Mouse (Mus musculus) gastrocnemius, postnatal 25 days (tissue): ENCODE measurements around the gene Fam171b. TPM values are rescaled to one million over a fixed set of nuclear protein-coding genes. Genes with fewer than 3 reads are reported as not detected.

Experiments used
- DNase-seq: peaks from one replicate; pipeline ENCODE4 v3.0.0; 2022
- long read RNA-seq, 2 experiments: library from polyadenylated mRNA; stranded (forward); transcript quantifications; one replicate each; pipeline ENCODE4 v2.0.0; 2021
- total RNA-seq, 2 experiments: library from RNA; stranded (reverse); gene quantifications; 1 replicate in 1 of 2; 2 replicates in 1 of 2; pipeline ENCODE4 v1.2.3; 2021

Gene Fam171b
- total RNA-seq = 1 to 10 TPM; 1.2 to 3.1 TPM
- long read RNA-seq, experiment 1 = 0 reads
- long read RNA-seq, experiment 2 = 0 reads

- peak; percentile 72 for DNase-seq
Observed at GRCm38 (mm10) chr2:83812483-83813272, at the start of gene Fam171b. Fam171b (plus strand) TSS chr2:83812636.

DNA sequence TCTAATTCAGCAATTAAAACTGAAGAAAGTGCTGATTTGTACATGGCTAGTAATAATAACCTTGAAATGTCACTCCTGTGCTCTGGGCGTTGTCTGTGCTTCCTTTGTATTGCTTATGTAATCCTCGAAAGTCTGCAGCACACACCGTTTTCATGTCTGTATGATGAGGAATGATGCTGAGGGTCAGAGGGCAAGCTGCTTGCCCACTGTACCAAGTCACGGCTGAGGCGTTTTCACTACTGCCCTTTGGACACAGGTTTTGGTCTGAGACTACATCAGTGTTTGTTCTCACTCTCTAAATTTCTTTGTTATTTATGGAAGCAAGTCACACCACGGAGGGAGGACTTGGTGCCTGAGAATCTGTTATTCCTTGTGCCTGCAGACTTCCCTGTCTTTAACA is 46.4 kb upstream of the Fam171b start:
- no peak for DNase-seq

DNA sequence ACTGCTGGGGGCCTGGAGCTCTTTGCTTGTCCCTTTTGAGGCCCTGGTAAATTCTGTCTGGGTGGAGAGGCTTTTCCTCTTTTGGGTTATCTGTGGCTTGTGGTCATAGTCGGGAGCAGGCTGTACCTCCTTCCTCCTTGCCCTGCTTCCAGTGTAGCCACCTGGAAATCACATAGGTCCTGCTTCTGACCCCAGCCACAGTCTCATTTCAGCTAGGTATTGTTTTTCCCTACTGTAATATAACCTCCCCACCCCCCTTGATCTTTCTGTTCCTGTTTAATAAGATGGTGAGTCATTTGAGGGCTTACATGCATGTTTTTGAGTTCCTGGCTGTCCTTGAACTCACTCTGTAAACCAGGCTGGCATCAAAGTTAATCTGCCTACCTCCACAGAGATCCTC is 45.6 kb upstream of the Fam171b start:
- no peak for DNase-seq

GRCm38 (mm10) chr2:83768311-83769047 is 44.0 kb upstream of the Fam171b start:
- DNase-seq = no peak

DNA sequence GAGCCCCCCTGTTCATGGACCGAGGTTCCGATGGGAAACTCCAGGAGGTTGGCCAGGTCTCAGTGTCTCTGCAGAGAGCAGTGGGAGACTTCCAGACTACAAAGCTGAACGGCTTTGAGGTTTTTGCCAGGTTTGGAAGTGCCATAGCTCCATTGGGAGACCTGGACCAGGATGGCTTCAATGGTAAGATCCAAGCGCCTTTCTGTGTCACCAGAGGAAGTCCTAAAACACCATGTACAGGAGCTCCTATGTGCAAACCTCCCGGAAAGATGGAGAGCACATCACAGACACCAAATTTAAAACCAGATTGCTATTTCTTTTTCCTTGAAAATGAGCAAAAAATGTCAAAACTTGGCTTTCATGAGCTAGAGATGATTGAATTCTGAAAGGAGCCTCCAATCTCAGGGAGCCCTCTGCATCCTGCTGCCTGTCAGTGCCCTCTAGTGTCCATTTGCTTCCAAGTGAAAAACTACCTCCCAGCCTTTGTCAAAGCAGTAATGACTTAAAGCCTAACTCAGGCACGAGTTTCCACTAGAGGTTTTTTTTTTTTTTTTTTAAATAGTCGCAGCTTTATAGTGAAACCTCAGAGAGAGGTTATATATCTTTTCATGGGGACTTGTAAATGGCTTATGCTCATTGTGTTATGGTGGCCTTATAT is 41.2 kb upstream of the Fam171b start:
- DNase-seq = peak; percentile 26

- DNase-seq = no peak
Observed at GRCm38 (mm10) chr2:83791330-83792073, 20.9 kb upstream of the Fam171b start.

- DNase-seq = no peak
Observed at GRCm38 (mm10) chr2:83792102-83792501, 20.3 kb upstream of the Fam171b start.

GRCm38 (mm10) chr2:83795766-83796165 is 16.7 kb upstream of the Fam171b start:
- no peak for DNase-seq

GRCm38 (mm10) chr2:83797902-83798497 is 14.4 kb upstream of the Fam171b start:
- no peak for DNase-seq

GRCm38 (mm10) chr2:83813273-83813892 is 947 bp downstream of the Fam171b start:
- no peak for DNase-seq

DNA sequence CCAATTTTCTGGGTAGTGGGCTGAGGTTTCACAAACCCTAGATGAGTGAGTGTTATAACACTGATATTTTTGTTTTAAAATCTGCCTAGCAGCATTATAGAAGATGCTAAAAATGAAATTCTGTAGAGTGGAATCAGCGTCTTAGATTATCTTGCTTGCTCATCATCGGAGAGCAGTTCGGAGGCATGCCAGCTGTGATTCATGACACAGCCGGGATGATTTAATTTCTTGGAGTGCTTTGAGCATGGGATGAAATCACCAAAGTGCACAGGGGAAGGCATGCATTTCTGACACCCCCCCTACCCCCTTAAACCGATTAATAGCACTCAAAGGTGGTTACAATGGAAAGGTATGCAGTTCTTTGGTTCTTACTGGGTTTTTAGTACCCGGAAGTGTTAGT is 1.6 kb downstream of the Fam171b start:
- no peak for DNase-seq

- DNase-seq = no peak
Observed at GRCm38 (mm10) chr2:83816147-83816546, 3.7 kb downstream of the Fam171b start.

DNA sequence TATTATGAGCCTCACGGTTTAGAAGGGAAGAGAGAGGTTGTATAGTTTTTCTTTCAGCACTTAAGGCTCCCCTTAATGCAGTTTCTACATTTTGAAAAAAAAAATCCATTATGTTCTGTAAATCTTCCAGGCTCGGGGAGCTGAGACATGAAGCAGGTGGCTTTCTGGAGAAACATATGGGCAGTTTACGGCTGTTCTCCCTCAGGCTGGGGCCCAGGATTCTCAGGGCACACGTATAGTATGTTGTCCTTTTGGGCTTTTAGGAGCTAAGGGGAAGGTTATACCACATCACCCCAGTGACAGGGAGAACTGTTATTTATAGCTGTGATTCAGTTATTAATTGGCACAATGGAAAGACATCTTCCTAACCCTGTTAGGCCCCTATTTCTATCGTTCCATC is 12.7 kb downstream of the Fam171b start:
- DNase-seq = no peak

DNA sequence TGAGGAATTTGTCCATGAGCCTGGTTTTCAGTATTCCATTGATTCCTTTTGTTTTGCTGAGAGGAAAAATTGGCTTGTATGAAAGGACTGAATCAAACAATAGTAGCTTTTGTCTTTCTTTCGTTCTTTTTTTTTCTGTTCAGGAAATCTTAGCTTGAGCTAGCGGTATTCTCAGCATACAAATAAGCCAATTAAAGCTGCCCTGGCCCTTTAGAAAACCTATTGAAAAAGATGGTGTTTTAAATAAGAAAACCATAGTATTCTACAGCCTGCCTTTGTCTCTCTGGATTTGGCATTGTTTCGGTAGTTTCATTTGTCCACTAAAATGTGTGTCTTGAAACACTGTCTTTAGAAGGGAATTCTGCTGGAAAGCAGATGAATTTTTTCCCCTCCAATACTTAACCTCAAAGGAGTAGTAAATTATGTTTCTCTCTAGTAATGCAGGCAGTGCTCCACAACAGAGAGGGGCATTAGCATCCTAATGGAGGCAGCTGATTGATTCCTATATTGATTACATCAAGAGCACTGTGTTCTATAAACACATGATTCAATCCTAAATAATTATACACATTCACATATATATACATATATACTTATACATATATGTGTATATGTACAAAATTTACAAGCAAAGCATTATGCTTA is 16.6 kb downstream of the Fam171b start:
- DNase-seq = no peak

DNA sequence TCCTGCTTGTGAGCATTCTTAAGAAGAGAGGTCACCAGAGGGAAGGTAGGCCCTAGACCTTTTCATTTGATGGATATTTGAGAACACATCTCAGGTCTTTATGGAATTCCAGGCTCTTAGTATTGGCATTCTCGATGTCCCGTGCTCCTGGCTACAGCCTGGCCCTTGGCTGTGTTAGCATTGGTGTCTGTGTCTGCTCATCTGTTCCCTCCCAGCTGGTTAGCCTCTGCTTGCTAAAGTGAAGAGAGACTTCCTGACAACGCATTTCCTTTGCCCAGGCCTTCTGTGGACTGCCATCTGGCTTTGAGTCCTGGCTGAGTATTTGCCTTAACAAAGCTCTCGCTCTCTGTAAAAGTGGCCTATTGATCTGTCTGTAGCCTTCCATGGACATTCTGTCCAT is 20.5 kb downstream of the Fam171b start:
- peak; percentile 13 for DNase-seq

DNA sequence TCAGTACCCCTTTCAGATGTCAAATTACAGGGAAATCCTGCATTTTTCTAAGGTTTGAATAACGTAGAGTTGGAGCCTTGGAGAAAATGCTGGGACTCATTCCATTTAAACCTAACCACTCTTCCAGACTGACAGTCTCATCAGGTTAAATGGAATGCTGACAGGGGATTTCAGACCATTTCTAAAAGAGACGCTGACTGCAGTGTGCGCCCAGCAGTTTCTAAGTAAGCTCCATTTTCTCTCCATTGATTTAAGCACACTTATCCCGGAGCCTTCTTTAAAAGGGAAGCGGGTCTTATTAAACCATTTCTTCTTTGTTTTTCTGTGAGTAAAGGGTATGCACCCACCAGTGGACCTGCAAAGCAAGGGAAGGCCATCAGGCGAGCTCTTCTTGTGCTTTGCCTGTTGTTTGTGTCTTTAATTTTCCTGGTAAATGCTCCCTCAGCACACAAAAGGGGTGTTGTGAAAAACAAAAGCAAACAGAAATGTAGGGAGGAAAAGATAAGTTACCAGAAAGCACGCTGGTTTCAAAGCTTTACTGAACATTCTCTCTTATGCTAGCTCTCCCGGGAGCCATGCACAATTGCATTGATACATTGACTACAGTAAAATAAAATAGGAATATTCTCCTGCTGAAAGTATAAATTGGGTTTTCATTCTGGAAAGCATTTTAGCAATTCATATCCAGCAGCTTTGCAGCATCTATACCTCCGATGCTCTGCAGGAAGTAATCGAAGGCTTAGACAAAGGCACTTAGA is 23.1 kb downstream of the Fam171b start:
- DNase-seq = no peak

DNA sequence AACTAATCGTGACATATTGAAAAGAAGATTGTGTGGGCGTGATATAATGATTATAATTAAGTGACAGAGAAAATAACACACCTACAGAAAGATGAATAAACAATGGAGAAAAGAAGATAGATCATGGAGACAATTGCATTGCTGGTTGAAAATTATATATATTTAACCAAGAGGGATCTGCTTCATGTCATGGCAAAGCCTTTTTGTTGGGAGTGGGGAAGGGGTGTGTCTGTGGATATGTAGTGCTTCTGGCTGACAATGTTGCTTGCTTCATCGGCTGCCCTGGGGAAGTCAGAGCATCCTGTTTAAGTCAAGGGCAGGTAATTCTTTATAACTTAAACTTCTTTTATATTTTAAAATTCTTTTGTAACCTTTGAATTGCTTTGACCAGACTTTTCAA is 36.1 kb downstream of the Fam171b start:
- no peak for DNase-seq

DNA sequence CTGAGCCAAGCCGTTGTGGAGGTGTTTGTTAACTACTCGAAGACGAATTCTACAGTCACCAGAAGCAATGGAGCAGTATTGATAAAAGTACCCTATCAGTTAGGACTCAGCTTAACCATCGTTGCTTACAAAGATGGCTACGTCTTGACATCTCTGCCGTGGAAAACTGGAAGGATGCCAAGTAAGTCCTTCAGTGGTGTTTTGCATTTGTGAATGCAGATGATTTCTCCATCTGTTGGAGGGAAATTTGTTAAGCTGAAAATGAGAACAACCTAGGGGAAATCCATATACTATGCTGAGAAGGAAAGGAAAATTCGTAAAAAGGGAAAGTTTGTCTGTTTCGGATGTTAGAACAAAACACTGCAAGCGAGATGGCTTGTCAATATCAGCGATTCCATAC is 41.0 kb downstream of the Fam171b start:
- no peak for DNase-seq

DNA sequence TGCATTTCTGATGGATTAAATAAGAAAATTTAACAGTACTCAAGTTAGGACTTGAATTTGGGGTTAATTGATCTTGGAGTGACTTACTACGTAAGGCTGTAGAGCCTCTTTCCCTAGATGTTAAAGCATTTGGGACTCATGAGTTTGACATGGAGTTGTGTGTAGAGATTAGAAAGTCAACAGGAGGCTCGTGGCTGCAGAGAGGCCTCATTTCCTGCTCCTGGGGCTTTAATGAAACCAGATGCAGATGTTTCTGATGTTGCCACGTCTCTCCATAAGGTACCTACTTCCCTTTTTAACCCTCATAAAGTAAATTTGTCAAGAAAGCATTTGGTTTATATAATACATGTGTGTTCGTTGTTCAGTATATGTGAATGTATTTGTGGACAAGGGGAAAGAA is 43.8 kb downstream of the Fam171b start:
- no peak for DNase-seq

DNA sequence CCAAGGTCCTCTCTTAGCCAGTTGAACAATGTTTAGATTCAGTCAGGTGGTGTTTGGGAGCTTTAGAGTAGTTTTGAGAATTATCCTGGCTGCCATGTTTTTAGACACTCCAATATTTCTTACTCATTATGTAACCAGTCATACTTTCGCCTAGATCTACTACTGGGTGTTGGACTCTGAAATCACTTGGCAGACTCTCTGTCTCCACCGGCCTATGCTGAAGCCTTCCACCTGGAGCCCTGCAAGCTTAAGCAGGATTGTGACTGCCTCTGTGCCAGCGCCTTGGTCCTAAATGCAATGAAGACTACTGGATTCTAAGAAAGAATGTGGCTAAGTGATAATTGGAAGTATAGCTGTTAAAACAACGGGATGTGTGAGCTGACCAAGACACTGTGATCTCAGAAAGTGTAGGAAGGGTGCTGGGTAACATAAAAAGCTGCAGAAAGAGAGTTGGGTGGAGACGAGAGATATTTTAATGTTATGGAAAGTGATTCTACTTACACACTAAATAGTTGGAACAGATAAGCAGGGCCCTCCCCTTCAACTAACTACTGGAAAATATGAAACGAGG is 71.5 kb downstream of the Fam171b start:
- no peak for DNase-seq
